Mouse (Mus musculus) neural tube, embryonic 13.5 days (tissue): ENCODE results near the gene Ezh1. TPM values are rescaled to one million over a fixed set of nuclear protein-coding genes. Genes with fewer than 3 reads are reported as not detected.
"Not testable (repeated sequence)": the region's sequence is repeated elsewhere in the genome, so short reads cannot be mapped to it uniquely, and the experiment has no call there.

Experiments
- ATAC-seq: fragments of 200-750 bp; cut with Nextera tagmentation; 2 replicates; pipeline ENCODE4 v1.8.0; 2017; ENCODE audit warnings: low read depth, mild to moderate bottlenecking, moderate TSS enrichment, moderate library complexity
- H3K27ac ChIP-seq: fragments of 300-500 bp; sonication (generic); replicated peaks from 2 replicates; pipeline ENCODE4 v1.5.1; 2015; ENCODE audit warnings: moderate library complexity, mild to moderate bottlenecking, inconsistent platforms
- H3K27me3 ChIP-seq: fragments of 300-500 bp; sonication (generic); 2 replicates; pipeline ENCODE4 v1.6.1; 2015; ENCODE audit warnings: mild to moderate bottlenecking, inconsistent platforms
- H3K36me3 ChIP-seq: fragments of 300-500 bp; sonication (generic); 2 replicates; pipeline ENCODE4 v1.6.1; 2015; ENCODE audit warnings: mild to moderate bottlenecking, inconsistent platforms
- H3K4me1 ChIP-seq: fragments of 300-500 bp; sonication (generic); replicated peaks from 2 replicates; pipeline ENCODE4 v1.6.1; 2015; ENCODE audit warnings: inconsistent platforms
- H3K4me2 ChIP-seq: fragments of 300-500 bp; sonication (generic); 2 replicates; pipeline ENCODE4 v1.6.1; 2015; ENCODE audit warnings: inconsistent platforms, mild to moderate bottlenecking, moderate library complexity
- H3K4me3 ChIP-seq: fragments of 300-500 bp; sonication (generic); 2 replicates; pipeline ENCODE4 v1.5.1; 2015; ENCODE audit warnings: mild to moderate bottlenecking, inconsistent platforms
- H3K9ac ChIP-seq: fragments of 300-500 bp; sonication (generic); 2 replicates; pipeline ENCODE4 v1.6.1; 2015; ENCODE audit warnings: moderate library complexity, mild to moderate bottlenecking, inconsistent platforms
- H3K9me3 ChIP-seq: fragments of 300-500 bp; sonication (generic); 2 replicates; pipeline ENCODE4 v1.6.1; 2016; ENCODE audit warnings: inconsistent platforms
- WGBS: fragments of 180-500 bp; shearing (Covaris S2); methylation state at CpG from one replicate; pipeline ENCODE4 v1.1.7; 2015; 5-methylcytosine and 5-hydroxymethylcytosine counted together
- polyA plus RNA-seq: library from polyadenylated mRNA; unstranded; fragments of >200 nt; fragmentation: Nextera tagmentation; extraction: Ambion mirVana; gene quantifications from 2 replicates; pipeline ENCODE4 v1.2.1, GENCODE M21; 2015

Gene Ezh1
- polyA plus RNA-seq, 1 experiment from 2014 or later: 15.4 TPM

- H3K36me3 ChIP-seq: peaks cover 37% of the 10 kb centered on the region
- WGBS: 66% methylated on average over 18 of the region's 18 CpGs
- no peak overlapping the region for H3K27ac ChIP-seq
- no peaks in the 10 kb centered on the region for H3K9me3 ChIP-seq
- no peak for ATAC-seq
- H3K4me2 ChIP-seq: peak overlapping the region; percentile 76
- peak overlapping the region; percentile 45; the same call in 1 of the 2 replicates for H3K9ac ChIP-seq
- H3K4me1 ChIP-seq: peaks cover 63% of the 10 kb centered on the region
- H3K4me3 ChIP-seq: peak overlapping the region; percentile 63
- H3K27me3 ChIP-seq: peaks cover 71% of the 10 kb centered on the region
Measured at GRCm38 (mm10) chr11:101168301-101168980, 57.8 kb downstream of the Ezh1 start.

- Histone ChIP-seq H3K27me3 (peaks cover 72% of the 10 kb centered on the region), H3K27ac (no peak overlapping the region), H3K4me3 (no peak overlapping the region), H3K4me2 (no peak overlapping the region), H3K36me3 (peaks cover 39% of the 10 kb centered on the region), H3K4me1 (peaks cover 58% of the 10 kb centered on the region), H3K9me3 (no peaks in the 10 kb centered on the region), H3K9ac (0 out of 2 replicates have a peak overlapping the region, but pooled peaks have one; percentile 22)
- ATAC-seq: no peak
- 50% methylated on average over 8 of the region's 8 CpGs for WGBS
Measured at GRCm38 (mm10) chr11:101167963-101168300, 58.3 kb downstream of the Ezh1 start.

GRCm38 (mm10) chr11:101167211-101167962 lies 58.9 kb downstream of the Ezh1 start:
- Histone ChIP-seq H3K27me3 (peaks cover 77% of the 10 kb centered on the region), H3K4me1 (peaks cover 53% of the 10 kb centered on the region), H3K9ac (0 out of 2 replicates have a peak overlapping the region, but pooled peaks have one; percentile 22), H3K9me3 (no peaks in the 10 kb centered on the region), H3K27ac (no peak overlapping the region), H3K36me3 (peaks cover 45% of the 10 kb centered on the region), H3K4me3 (no peak overlapping the region), H3K4me2 (no peak overlapping the region)
- no peak for ATAC-seq
- 47% methylated on average over 19 of the region's 19 CpGs for WGBS

- H3K4me2 ChIP-seq: no peak overlapping the region
- peaks cover 87% of the 10 kb centered on the region for H3K27me3 ChIP-seq
- no peak overlapping the region for H3K4me3 ChIP-seq
- H3K36me3 ChIP-seq: peaks cover 55% of the 10 kb centered on the region
- no peak for ATAC-seq
- H3K27ac ChIP-seq: no peak overlapping the region
- H3K9ac ChIP-seq: no peak overlapping the region
- H3K4me1 ChIP-seq: peaks cover 44% of the 10 kb centered on the region
- WGBS: 47% methylated on average over 14 of the region's 14 CpGs
- no peaks in the 10 kb centered on the region for H3K9me3 ChIP-seq
Measured at GRCm38 (mm10) chr11:101166357-101166756, 59.9 kb downstream of the Ezh1 start.

- Histone ChIP-seq H3K4me1 (peaks cover 35% of the 10 kb centered on the region), H3K36me3 (peaks cover 62% of the 10 kb centered on the region), H3K27ac (no peak overlapping the region), H3K9ac (peak overlapping the region; percentile 27; the same call in 1 of the 2 replicates), H3K9me3 (no peaks in the 10 kb centered on the region), H3K4me3 (no peak overlapping the region), H3K4me2 (no peak overlapping the region), H3K27me3 (peaks cover 89% of the 10 kb centered on the region)
- 16% methylated on average over 35 of the region's 35 CpGs for WGBS
- ATAC-seq: no peak
Measured at GRCm38 (mm10) chr11:101164677-101165580, 61.3 kb downstream of the Ezh1 start.

GRCm38 (mm10) chr11:101164351-101164665 lies 62.0 kb downstream of the Ezh1 start:
- ATAC-seq: no peak
- Histone ChIP-seq H3K36me3 (peaks cover 62% of the 10 kb centered on the region), H3K9me3 (no peaks in the 10 kb centered on the region), H3K4me2 (peak overlapping the region; percentile 42), H3K27me3 (peaks cover 88% of the 10 kb centered on the region), H3K9ac (peak overlapping the region; percentile 27; the same call in 1 of the 2 replicates), H3K4me1 (peaks cover 29% of the 10 kb centered on the region), H3K4me3 (peak overlapping the region; percentile 19), H3K27ac (no peak overlapping the region)
- 7% methylated on average over 21 of the region's 21 CpGs for WGBS

- Histone ChIP-seq H3K9ac (peak overlapping the region; percentile 27; the same call in 1 of the 2 replicates), H3K4me3 (peak overlapping the region; percentile 19), H3K4me2 (peak overlapping the region; percentile 42), H3K9me3 (no peaks in the 10 kb centered on the region), H3K27ac (no peak overlapping the region), H3K27me3 (peaks cover 86% of the 10 kb centered on the region), H3K36me3 (peaks cover 62% of the 10 kb centered on the region), H3K4me1 (peaks cover 23% of the 10 kb centered on the region)
- no peak for ATAC-seq
- WGBS: 12% methylated on average over 49 of the region's 49 CpGs
Measured at GRCm38 (mm10) chr11:101163476-101164350, 62.5 kb downstream of the Ezh1 start.

- 46% methylated on average over 5 of the region's 5 CpGs for whole genome bisulfite sequencing
- Histone ChIP-seq H3K4me3 (no peak overlapping the region), H3K4me1 (peaks cover 13% of the 10 kb centered on the region), H3K27ac (no peak overlapping the region), H3K27me3 (peaks cover 85% of the 10 kb centered on the region), H3K9me3 (no peaks in the 10 kb centered on the region), H3K36me3 (peaks cover 63% of the 10 kb centered on the region), H3K9ac (no peak overlapping the region), H3K4me2 (no peak overlapping the region)
- no peak for ATAC-seq
Measured at GRCm38 (mm10) chr11:101162772-101163171, 63.5 kb downstream of the Ezh1 start.

GRCm38 (mm10) chr11:101162301-101162700 lies 64.0 kb downstream of the Ezh1 start:
- no peaks in the 10 kb centered on the region for H3K9me3 ChIP-seq
- H3K9ac ChIP-seq: no peak overlapping the region
- ATAC-seq: no peak
- H3K27ac ChIP-seq: no peak overlapping the region
- H3K27me3 ChIP-seq: peaks cover 83% of the 10 kb centered on the region
- 44% methylated on average over 5 of the region's 5 CpGs for WGBS
- no peak overlapping the region for H3K4me2 ChIP-seq
- peaks cover 10% of the 10 kb centered on the region for H3K4me1 ChIP-seq
- H3K4me3 ChIP-seq: no peak overlapping the region
- peaks cover 58% of the 10 kb centered on the region for H3K36me3 ChIP-seq

- no peak for ATAC-seq
- peaks cover 50% of the 10 kb centered on the region for H3K36me3 ChIP-seq
- no peak overlapping the region for H3K4me2 ChIP-seq
- H3K27me3 ChIP-seq: peaks cover 76% of the 10 kb centered on the region
- WGBS: 86% methylated on average over 15 of the region's 15 CpGs
- H3K4me1 ChIP-seq: peaks cover 12% of the 10 kb centered on the region
- no peak overlapping the region for H3K9ac ChIP-seq
- H3K4me3 ChIP-seq: no peak overlapping the region
- no peaks in the 10 kb centered on the region for H3K9me3 ChIP-seq
- no peak overlapping the region for H3K27ac ChIP-seq
Measured at GRCm38 (mm10) chr11:101161551-101161950, 64.7 kb downstream of the Ezh1 start.

GRCm38 (mm10) chr11:101160981-101161505 lies 65.2 kb downstream of the Ezh1 start:
- H3K9me3 ChIP-seq, H3K9ac ChIP-seq, H3K4me2 ChIP-seq, ATAC-seq, H3K27ac ChIP-seq, H3K4me3 ChIP-seq: not testable (repeated sequence)
- peaks cover 17% of the 10 kb centered on the region for H3K4me1 ChIP-seq
- 75% methylated on average over 8 of the region's 8 CpGs for WGBS
- peaks cover 45% of the 10 kb centered on the region for H3K36me3 ChIP-seq
- H3K27me3 ChIP-seq: peaks cover 71% of the 10 kb centered on the region
